Comparison of ENCODE assay signal across 8 mouse cellular contexts in genomic region chr1:144006542-144006941, GRCm38 (mm10). TPM values are rescaled to one million over a fixed set of nuclear protein-coding genes. Genes with fewer than 3 reads are reported as not detected.
A peak's percentile ranks its signal among the peaks of the same experiment; 100 is the strongest.
DNase-seq lines count a peak whose midpoint lies in the region; ATAC-seq lines count a peak whose summit lies in the region.

No protein-coding gene starts in this region.

- DNase-seq in embryo, embryonic 9.5 days (ENCODE audit: extremely low spot score) = peak; percentile 73
- DNase-seq in heart, adult 11 months = peak; percentile 97
- peak; percentile 66 for DNase-seq in kidney, adult 18-20 months
- peak; percentile 86 for DNase-seq in midbrain, embryonic 14.5 days
- peak; percentile 25 to 64 for DNase-seq in spleen, postnatal 10 days (ENCODE audit: low spot score in 2 of 2)

- no peak overlapping the region for H3K27ac ChIP-seq in limb, embryonic 12.5 days
- 0 out of 2 replicates have a peak overlapping the region, but pooled peaks have one; percentile 3 for H3K27ac ChIP-seq in midbrain, embryonic 14.5 days (replicated peaks; ENCODE audit: low read depth, low read length)

- peaks cover 20% of the 10 kb centered on the region for H3K4me1 ChIP-seq in erythroblast, embryonic 14.5 days (ENCODE audit: control insufficient read depth)
- H3K4me1 ChIP-seq in limb, embryonic 12.5 days (replicated peaks) = peaks cover 3% of the 10 kb centered on the region; the same call in 1 of the 2 replicates
- peaks cover 16% of the 10 kb centered on the region for H3K4me1 ChIP-seq in midbrain, embryonic 14.5 days (ENCODE audit: control insufficient read depth, insufficient read depth, low read length)

- 12% methylated on average over 8 of the region's 8 CpGs for WGBS in limb, embryonic 12.5 days
- 1% methylated on average over 8 of the region's 8 CpGs for WGBS in midbrain, embryonic 14.5 days

- no peaks in the 10 kb centered on the region for H3K9me3 ChIP-seq in erythroblast, embryonic 14.5 days (ENCODE audit: control insufficient read depth, low read length)
- H3K9me3 ChIP-seq in limb, embryonic 12.5 days = no peaks in the 10 kb centered on the region
- no peaks in the 10 kb centered on the region for H3K9me3 ChIP-seq in midbrain, embryonic 14.5 days (ENCODE audit: control insufficient read depth, low read length)

- H3K36me3 ChIP-seq in erythroblast, embryonic 14.5 days (ENCODE audit: control insufficient read depth) = no peaks in the 10 kb centered on the region
- H3K36me3 ChIP-seq in limb, embryonic 12.5 days = peaks cover 4% of the 10 kb centered on the region; the same call in 1 of the 2 replicates
- peaks cover 10% of the 10 kb centered on the region for H3K36me3 ChIP-seq in midbrain, embryonic 14.5 days (ENCODE audit: control insufficient read depth, insufficient read depth, low read length)

- H3K4me3 ChIP-seq in erythroblast, embryonic 14.5 days (replicated peaks) = peak overlapping the region; percentile 29
- H3K4me3 ChIP-seq in limb, embryonic 12.5 days (replicated peaks) = 0 out of 2 replicates have a peak overlapping the region, but pooled peaks have one; percentile 4
- H3K4me3 ChIP-seq in midbrain, embryonic 14.5 days (replicated peaks; ENCODE audit: low read depth, low read length) = 0 out of 2 replicates have a peak overlapping the region, but pooled peaks have one; percentile 1

- peaks cover 16% of the 10 kb centered on the region for H3K27me3 ChIP-seq in erythroblast, embryonic 14.5 days (ENCODE audit: control insufficient read depth)
- H3K27me3 ChIP-seq in limb, embryonic 12.5 days = no peaks in the 10 kb centered on the region
- H3K27me3 ChIP-seq in midbrain, embryonic 14.5 days (ENCODE audit: control insufficient read depth, insufficient read depth, low read length) = no peaks in the 10 kb centered on the region

- H3K4me2 ChIP-seq in limb, embryonic 12.5 days = peak overlapping the region; percentile 44
- H3K4me2 ChIP-seq in midbrain, embryonic 14.5 days (ENCODE audit: low read length) = peak overlapping the region; percentile 36

- no peak overlapping the region for H3K9ac ChIP-seq in limb, embryonic 12.5 days (replicated peaks)
- H3K9ac ChIP-seq in midbrain, embryonic 14.5 days (replicated peaks; ENCODE audit: low read length) = peak overlapping the region; percentile 1; the same call in 1 of the 2 replicates

- ATAC-seq in erythroblast, adult 5-6 weeks (replicated peaks; ENCODE audit: low FRiP score, poor library complexity, severe bottlenecking) = no peak
- no peak for ATAC-seq in limb, embryonic 12.5 days (ENCODE audit: insufficient number of reproducible peaks, insufficient read depth, low FRiP score, low TSS enrichment, low read depth)
- peak; percentile 10; the same call in 1 of the 2 replicates for ATAC-seq in midbrain, embryonic 14.5 days (ENCODE audit: low FRiP score, low TSS enrichment)

RNA-seq across cellular contexts. Expression of gene Rgs2, which starts 2.6 kb away (rescaled TPM):
- polyA plus RNA-seq in erythroblast, embryonic 14.5 days (2012) = 0.26 and 0.41 TPM in 2 replicates
- total RNA-seq in erythroblast, adult 5-6 weeks (2015; ENCODE audit: low replicate concordance) = 48.0 and 60.0 TPM in 2 replicates
- total RNA-seq in erythroblast, adult 5-6 weeks (2017; ENCODE audit: low replicate concordance) = 26.3 and 40.9 TPM in 2 replicates
- polyA plus RNA-seq in limb, embryonic 12.5 days (2016; fragmentation: Nextera tagmentation; extraction: Ambion mirVana) = 32.1 and 35.3 TPM in 2 replicates
- polyA plus RNA-seq in midbrain, embryonic 14.5 days (2014; fragmentation: Nextera tagmentation; extraction: Ambion mirVana) = 123 and 132 TPM in 2 replicates

Comparison
In these comparisons a context has a peak if more than half of its experiments do, and no peak if none do; other contexts are left out.
1. DNase-seq: peak in every context shown above with its lines; median percentile 97 in heart, adult 11 months; 86 in midbrain, embryonic 14.5 days; 73 in embryo, embryonic 9.5 days; 66 in kidney, adult 18-20 months; 44 in spleen, postnatal 10 days.
2. RNA of gene Rgs2, which starts 2.6 kb away (polyA plus RNA-seq): 123 to 132 TPM in midbrain, embryonic 14.5 days and 32.1 to 35.3 TPM in limb, embryonic 12.5 days; 0.26 to 0.41 TPM in erythroblast, embryonic 14.5 days; every median in the first group is over 10 times any median in the second.
3. Peak in every context shown above with its lines, with median percentiles within 50 percentile points of each other: H3K4me3 ChIP-seq.